Mouse (Mus musculus) neutrophil, adult 5-6 weeks (primary cell): Measurements from ENCODE around the gene Cyfip2. TPM values are rescaled to one million over a fixed set of nuclear protein-coding genes. Genes with fewer than 3 reads are reported as not detected.
"Not testable (repeated sequence)": the region's sequence is repeated elsewhere in the genome, so short reads cannot be mapped to it uniquely, and the experiment has no call there.

Experiments used
- ATAC-seq: fragments of 151-379, 151-347 bp; 2 replicates; pipeline ENCODE4 v1.8.0; 2017; ENCODE audit warnings: mild to moderate bottlenecking, moderate TSS enrichment; ENCODE audit not compliant: insufficient number of reproducible peaks, poor library complexity, low FRiP score, severe bottlenecking; ENCODE audit errors: extremely low read depth
- total RNA-seq: library from RNA; stranded (forward); fragments of 200-1000 nt; gene quantifications from 2 replicates; pipeline ENCODE4 v1.2.3, GENCODE M21; 2017

The Cyfip2 gene
- total RNA-seq, 1 experiment from 2014 or later = 121 TPM

- peak; percentile 52; the same call in 1 of the 2 replicates for ATAC-seq
These were observed 97.3 kb downstream of the Cyfip2 start for GRCm38 (mm10) chr11:46215354-46215753.

GRCm38 (mm10) chr11:46214368-46215230, 98.1 kb downstream of the Cyfip2 start:
- no peak for ATAC-seq

DNA sequence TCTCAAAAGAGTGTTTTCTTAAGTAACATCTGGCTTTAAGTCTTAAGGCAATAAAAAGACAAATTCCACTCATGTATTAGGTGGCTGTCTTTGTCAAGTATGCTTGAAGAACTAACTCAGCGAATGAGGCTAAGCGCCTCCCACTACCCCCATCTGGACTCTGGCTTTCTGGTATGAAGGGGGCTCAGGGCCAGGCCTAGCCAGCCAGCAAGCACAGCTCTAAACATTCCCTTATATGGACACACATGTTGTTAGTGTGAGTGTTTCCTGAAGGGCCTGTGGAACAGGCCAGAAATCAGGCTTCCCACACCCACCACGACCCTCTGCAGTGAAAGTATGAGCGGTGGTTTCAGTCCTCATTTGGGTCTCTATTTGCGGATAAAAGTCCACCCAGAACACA, 98.8 kb downstream of the Cyfip2 start:
- no peak for ATAC-seq

DNA sequence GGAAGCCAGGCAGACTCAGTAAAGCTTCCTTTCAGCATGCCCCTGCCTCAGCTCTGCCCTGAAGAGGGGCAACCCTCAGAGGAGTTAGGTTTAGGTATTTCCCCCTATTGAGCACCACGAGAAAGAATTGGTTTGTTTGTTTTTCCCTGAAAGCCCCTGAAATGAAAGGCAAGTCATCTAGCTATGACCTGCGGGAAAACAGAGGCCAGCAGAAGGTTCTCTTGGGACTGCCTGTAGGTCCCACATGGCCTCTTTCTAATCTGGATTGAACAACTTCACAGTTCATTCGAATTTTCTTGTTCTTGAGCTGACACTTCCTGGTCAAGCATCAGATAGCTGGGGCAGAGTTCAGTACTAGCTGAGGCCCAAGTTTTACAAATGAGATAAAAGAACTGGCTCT, 100.8 kb downstream of the Cyfip2 start:
- no peak for ATAC-seq

DNA sequence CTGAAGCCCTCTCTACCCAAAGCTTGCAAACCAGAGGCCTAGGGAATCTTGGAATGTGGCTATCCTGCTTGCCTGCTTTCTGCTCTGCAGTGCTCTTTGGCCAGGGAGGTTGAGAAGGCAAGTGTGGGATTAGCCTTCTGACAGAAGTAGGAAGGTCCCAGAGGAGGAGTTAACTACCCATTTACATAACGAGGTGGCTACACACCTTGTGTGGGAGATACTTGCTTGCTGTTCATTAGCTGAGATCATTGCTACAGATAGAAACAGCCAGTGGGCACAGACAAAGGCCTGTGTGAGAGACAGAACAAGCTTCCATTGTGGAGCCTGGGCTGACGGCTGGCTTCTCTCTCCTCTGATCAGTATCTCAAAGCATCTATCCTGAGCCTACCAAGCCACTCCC, 102.8 kb downstream of the Cyfip2 start:
- ATAC-seq = no peak

- no peak for ATAC-seq
These were observed 106.8 kb downstream of the Cyfip2 start for GRCm38 (mm10) chr11:46205639-46206409.

GRCm38 (mm10) chr11:46204841-46205240, 107.8 kb downstream of the Cyfip2 start:
- ATAC-seq = no peak

GRCm38 (mm10) chr11:46202547-46202887, 110.1 kb downstream of the Cyfip2 start:
- no peak for ATAC-seq

- ATAC-seq = no peak
These were observed 110.8 kb downstream of the Cyfip2 start for GRCm38 (mm10) chr11:46201636-46202546.

DNA sequence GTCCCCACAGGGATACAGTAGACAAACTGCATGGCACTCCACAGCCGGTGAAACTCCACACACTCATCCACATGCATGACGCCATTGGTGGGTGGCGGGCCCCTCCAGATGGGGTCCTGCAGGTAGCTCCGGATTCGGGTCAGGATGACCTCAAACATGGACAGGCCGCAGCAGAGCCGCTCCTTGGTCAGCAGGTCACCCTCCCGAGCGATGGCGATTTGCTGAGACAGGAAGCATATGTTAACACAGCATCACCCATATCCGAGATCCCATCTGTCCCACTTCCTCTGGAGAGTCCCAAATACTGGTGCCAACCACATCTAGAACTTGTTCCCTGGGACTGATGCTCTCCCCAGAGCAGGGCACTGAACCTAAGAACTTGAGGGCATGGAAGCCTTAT, 112.0 kb downstream of the Cyfip2 start:
- no peak for ATAC-seq

DNA sequence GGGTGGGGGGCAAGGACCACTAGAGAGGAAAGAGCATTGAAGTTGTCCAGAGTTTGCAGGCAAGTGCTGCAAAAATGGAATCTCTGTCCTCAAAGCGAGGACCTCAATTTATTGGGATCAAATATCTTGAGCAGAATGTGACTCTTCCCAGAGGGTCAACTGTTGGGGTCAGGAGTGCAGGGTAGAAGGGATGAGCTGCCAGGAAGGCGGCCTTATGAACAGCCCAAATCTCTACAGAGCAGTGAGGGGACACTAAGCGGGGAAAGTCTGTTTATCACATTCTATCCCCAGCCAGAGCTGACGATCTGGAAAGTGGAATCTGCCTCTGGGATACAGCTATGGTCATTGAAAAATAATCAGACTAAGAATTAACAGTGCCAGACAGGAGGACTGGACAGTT, 118.5 kb downstream of the Cyfip2 start:
- ATAC-seq = no peak

- no peak for ATAC-seq
These were observed 124.4 kb downstream of the Cyfip2 start for GRCm38 (mm10) chr11:46188283-46188682.

DNA sequence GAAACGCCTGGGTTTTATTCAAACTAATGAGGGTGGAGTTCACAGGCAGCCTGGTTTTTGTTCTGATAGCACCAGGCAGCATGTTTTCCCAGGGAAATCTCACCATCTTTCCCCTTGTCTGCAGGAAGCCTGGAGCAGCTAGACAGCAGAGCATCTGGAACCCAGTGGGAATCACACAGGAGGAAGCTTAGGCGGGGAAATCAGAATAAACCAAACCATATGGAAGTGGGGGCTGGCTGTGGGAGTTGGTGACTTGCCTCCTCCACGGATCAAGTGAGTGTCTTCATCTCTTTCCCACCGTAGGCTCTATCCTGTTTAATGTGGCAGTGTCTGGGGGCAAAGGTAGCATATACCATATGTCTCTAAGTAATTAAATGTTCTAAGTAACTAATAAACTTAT, 127.2 kb downstream of the Cyfip2 start:
- no peak for ATAC-seq

GRCm38 (mm10) chr11:46184946-46185345, 127.7 kb downstream of the Cyfip2 start:
- ATAC-seq = no peak

DNA sequence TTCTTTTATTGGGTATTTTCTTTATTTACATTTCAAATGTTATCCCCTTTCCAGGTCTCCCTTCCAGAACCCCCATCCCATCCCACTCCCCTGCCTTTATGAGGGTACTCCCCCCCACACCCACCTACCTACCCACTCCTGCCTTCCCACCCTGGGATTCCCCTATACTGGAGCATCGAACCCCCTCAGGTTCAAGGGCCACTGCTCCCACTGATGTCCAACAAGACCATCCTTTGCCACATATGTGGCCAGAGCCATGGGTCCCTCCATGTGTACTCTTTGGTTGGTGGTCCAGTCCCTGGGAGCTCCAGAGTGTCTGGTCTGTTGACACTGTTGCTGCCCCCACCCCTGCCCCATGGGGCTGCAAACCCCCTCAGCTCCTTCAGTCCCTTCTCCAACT, 130.6 kb downstream of the Cyfip2 start:
- not testable (repeated sequence) for ATAC-seq

DNA sequence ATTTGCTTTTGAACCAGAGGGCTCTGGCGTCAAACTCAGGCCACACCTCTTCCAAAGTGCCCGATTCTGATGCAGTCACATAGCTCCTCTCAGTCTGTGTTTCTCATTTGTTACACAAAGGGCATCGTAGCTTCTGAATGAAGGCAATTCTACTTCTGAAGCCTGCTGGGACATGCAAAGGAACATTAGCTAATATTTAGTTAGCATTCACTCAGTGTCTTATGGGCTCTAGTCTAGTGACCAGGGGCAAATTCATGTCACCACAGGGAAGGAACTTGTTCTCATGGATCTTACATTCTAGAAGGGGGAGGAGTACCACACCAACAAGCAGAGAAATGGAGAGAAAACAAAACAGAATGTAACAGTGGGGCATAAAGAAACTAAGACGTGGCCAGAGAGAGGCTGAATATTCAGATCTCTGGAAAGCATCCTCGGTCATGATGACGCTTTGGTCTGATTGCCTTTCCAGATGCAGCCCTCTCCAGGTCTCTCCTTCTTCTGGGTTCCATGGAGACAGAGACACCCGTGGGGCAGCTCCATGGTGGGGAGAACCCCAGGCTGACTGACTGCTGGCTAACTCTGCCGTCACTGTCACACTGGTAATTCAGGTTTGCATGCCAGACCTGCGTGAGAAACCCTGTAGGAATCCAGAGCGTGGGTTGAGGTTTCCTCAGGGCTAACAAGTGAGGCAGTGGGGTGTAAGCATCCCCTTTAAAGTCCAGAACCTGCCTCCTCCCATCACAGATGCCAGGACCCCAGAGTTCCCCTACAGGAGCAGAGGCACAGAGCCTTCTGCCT, 135.2 kb downstream of the Cyfip2 start:
- ATAC-seq = no peak

- ATAC-seq = no peak
These were observed 136.5 kb downstream of the Cyfip2 start for GRCm38 (mm10) chr11:46176155-46176554.

DNA sequence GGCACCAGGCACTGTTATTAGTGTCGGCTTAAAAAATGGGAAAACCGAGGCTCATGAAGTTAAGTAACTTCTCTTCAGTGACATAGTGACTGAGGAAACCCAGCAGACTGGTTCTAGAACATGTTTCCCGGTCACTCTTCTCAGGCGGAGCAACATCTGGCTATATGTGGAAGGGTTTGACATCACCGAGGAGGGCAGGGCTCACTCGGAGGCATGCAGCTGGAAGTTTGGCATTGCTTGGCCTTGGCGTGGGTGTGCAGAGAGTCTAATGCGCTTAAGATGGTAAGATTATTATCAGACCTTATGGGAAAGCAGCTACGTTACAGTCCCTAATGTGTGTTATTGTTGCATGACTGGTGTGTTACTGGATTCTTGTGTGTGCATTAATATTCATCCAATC, 140.5 kb downstream of the Cyfip2 start:
- ATAC-seq = no peak

DNA sequence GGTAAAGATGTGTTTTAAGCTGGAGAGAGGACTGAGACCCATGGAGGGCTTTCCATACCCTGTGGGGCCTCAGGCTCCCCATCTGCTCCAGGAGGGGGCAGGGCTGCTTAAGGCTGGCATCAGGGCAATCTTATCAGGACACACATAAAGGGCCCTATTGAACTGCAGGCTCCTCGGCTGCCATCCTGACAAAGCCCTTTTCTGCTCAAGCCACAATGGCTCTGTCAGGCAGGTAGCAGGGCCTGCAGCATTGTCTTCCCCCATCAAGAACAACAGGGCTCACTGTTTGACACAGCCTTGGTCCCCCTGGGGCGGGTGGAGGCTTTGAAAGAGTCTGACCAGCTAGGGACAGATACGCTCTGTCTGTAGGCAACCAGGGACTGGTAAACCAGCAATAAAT, 142.8 kb downstream of the Cyfip2 start:
- no peak for ATAC-seq
